Mouse (Mus musculus): ENCODE measurements around the gene Cap1. TPM values are rescaled to one million over a fixed set of nuclear protein-coding genes. Genes with fewer than 3 reads are reported as not detected.

Cap1 gene
- polyA plus RNA-seq, 1 experiment, result 146 TPM

DNA sequence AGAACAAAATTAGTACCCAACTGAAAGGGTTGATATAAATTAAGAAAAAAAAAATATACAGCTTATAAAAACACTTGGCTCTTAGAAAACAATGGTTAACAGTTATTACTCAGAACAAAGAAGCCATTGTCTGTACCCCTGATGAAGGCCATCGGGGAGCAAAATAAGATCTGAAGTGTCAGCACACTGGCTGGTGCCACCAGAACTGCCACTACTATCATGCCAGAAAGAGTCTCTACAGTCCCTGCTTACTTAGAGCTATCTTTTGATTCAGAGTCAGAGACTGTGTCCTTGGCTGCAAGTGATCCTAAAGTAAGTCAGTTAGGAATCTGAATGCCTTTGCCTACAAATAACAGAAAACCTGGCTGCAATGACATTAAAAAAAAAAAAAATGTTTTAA is 5.7 kb upstream of the Cap1 start:
- Histone ChIP-seq H3K4me1 (ENCODE audit: control insufficient read depth, insufficient read depth, low read length) (peaks cover 1% of the 10 kb centered on the region; the same call in 1 of the 2 replicates), H3K4me3 (ENCODE audit: insufficient read depth, low read length) (no peak overlapping the region), H3K27ac (ENCODE audit: insufficient read depth, low read length) (peak overlapping the region; percentile 93; the same call in 1 of the 2 replicates)
- TF ChIP-seq CTCF (IDR thresholded peaks at IDR 0.05; ENCODE audit: extremely low read depth, insufficient read depth, low read length), result no peak
- no peak for TF ChIP-seq POLR2A (IDR thresholded peaks at IDR 0.05; ENCODE audit: extremely low read depth, insufficient read depth, low read length)

DNA sequence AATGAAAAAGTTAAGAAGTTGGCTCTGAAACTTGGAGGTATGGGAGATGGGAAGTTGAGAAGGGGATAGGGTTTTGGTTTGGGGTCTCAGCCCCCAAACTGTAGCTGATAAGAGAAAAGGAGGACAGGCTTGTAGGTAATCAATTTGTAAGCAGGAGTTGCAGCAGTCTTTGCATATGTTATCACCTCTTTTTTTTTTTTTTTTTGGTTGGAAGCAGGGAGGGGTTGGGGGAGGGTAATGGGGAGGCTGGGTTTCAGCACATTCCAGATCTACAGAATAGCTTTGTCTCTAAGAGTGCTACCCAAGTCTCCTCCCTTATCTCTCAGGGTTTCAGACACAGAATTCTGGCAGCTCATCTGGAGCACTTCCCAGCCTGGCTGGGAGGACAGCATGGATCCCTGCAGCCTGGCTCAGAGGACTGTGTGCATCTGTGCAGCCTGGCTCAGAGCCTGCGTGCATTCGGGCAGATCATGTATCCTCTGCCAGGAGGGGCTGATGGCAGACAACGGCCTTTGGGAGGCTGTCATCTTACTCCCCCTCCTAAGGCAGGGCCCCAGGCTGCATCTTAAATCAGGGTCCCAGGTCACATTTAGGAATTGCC is 5.1 kb upstream of the Cap1 start:
- peak overlapping the region; percentile 33 for H3K27ac ChIP-seq (ENCODE audit: insufficient read depth, low read length)
- no peak overlapping the region for H3K4me3 ChIP-seq (ENCODE audit: insufficient read depth, low read length)
- no peak for TF ChIP-seq POLR2A (IDR thresholded peaks at IDR 0.05; ENCODE audit: extremely low read depth, insufficient read depth, low read length)
- no peak for TF ChIP-seq CTCF (IDR thresholded peaks at IDR 0.05; ENCODE audit: extremely low read depth, insufficient read depth, low read length)
- H3K4me1 ChIP-seq (ENCODE audit: control insufficient read depth, insufficient read depth, low read length), result peaks cover 1% of the 10 kb centered on the region; the same call in 1 of the 2 replicates

DNA sequence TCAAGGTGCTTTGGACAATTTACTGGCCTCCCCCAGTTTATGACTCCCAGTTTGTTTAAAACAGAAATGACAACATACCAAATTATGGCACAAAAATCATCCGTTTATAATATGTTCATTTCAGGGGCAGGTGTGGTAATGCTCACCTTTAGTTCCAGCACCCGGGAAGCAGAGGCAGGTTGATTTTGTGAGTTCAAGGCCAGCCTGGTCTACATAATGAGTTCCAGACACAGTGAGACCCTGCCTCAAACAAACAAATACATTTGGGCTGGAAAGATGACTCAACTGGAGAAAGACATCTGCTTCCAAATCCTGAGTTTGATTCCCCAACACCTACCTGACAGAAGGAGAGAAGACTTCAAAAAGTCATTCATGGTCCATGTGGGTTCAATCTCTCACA is 1.5 kb upstream of the Cap1 start:
- no peak for TF ChIP-seq CTCF (IDR thresholded peaks at IDR 0.05; ENCODE audit: extremely low read depth, insufficient read depth, low read length)
- no peak for TF ChIP-seq POLR2A (IDR thresholded peaks at IDR 0.05; ENCODE audit: extremely low read depth, insufficient read depth, low read length)
- Histone ChIP-seq H3K4me3 (ENCODE audit: insufficient read depth, low read length) (no peak overlapping the region), H3K27ac (ENCODE audit: insufficient read depth, low read length) (peak overlapping the region; percentile 97; the same call in 1 of the 2 replicates), H3K4me1 (ENCODE audit: control insufficient read depth, insufficient read depth, low read length) (peaks cover 1% of the 10 kb centered on the region; the same call in 1 of the 2 replicates)

DNA sequence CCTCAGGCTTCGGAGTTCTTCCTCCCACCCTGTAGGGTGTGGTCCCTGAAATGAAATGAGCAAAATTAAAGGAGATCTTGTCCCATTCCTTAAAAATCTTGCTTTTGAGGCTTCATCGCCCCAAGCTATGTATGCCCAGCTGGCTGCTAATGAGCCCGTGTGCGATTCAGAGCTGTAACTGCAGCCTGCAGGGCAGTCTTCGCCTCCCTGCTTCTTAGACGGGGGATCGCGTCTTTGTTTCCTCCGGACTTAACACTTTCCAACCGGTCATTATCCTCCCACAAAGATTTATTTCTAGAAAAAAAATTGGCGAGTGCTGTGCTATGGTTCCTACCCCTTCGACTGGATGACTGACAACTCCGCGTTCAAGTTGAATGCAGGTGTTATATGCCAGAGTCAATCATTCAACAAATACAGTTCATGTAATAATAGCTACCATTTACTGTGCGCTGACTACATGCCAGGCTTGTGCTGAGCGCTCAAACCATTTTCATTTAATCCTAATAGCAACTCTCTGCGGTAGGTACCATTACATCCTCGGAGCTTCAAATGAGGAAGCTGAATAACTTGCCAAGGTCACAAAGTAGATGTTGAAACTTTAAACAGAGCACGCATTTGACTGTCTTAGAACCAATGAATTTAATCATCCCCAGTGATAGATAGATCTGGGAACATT is 861 bp upstream of the Cap1 start:
- Histone ChIP-seq H3K4me3 (ENCODE audit: insufficient read depth, low read length) (peak overlapping the region; percentile 43), H3K4me1 (ENCODE audit: control insufficient read depth, insufficient read depth, low read length) (peaks cover 4% of the 10 kb centered on the region)
- TF ChIP-seq POLR2A (IDR thresholded peaks at IDR 0.05; ENCODE audit: extremely low read depth, insufficient read depth, low read length) (no peak), CTCF (IDR thresholded peaks at IDR 0.05; ENCODE audit: extremely low read depth, insufficient read depth, low read length) (no peak)

DNA sequence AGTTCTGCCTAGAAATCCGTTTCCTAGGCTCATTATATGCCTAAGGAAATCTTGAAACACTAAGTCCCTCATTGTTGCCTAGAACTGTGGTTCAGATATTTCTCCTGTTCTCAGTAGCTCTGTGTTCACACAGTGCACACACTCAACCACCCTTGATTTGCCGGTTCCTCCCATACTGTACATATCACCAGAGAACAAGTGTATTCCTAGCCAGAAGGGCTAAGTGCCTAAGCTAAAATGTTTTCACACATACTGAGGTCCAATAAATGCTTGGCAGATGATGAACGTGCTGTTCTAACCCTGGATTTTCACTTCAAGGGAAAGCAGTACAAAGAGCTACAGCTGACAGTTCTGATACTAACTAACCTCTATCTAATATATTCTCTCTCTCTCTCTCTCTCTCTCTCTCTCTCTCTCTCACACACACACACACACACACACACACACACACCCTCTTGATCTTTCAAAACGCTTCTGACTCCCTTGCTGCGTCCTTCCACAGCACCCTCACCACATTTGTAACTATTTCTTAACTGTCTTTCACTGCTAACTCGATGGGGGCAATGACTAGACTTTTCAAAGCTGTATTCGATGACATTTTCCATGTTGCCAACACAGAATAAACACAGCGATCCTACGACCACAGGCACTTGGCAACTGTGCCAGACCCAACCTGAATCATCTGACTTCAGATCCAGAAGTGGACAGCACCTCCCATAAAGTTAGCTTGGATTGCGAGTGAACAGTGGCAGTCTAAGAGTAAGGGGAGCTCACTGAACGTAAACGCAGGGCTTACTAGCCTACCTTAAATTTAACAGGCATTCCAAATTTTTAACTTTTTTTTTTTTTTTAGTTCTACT is 1.1 kb downstream of the Cap1 start:
- H3K27ac ChIP-seq (ENCODE audit: insufficient read depth, low read length), result peak overlapping the region; percentile 68
- peaks cover 10% of the 10 kb centered on the region for H3K4me1 ChIP-seq (ENCODE audit: control insufficient read depth, insufficient read depth, low read length)
- TF ChIP-seq POLR2A (IDR thresholded peaks at IDR 0.05; ENCODE audit: extremely low read depth, insufficient read depth, low read length) (no peak), CTCF (IDR thresholded peaks at IDR 0.05; ENCODE audit: extremely low read depth, insufficient read depth, low read length) (no peak)
- H3K4me3 ChIP-seq (ENCODE audit: insufficient read depth, low read length), result peak overlapping the region; percentile 43

More for the DNA sequence above, 861 bp upstream of the Cap1 start:
- peak overlapping the region; percentile 97 for H3K27ac ChIP-seq (ENCODE audit: insufficient read depth, low read length)

DNA sequence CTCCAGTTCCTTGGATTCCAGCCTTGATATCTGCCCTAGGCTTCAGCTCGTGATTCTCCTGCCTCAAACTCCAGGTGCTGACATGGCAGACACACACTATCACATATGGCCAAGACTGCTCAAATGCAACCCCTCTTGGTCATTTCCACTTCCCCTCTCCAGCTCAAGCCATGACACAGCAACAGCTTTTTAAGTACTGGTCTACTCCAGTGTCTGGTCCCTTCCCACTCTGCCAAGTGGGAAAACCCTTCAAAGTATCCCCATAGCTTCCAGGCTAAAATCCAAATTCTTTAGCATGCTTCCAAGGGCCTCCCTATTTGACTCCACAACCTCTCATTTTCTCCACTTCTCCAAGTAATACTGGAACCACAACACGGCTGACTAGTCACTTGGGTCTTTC is 1.8 kb downstream of the Cap1 start:
- peaks cover 10% of the 10 kb centered on the region for H3K4me1 ChIP-seq (ENCODE audit: control insufficient read depth, insufficient read depth, low read length)
- peak overlapping the region; percentile 43 for H3K4me3 ChIP-seq (ENCODE audit: insufficient read depth, low read length)
- H3K27ac ChIP-seq (ENCODE audit: insufficient read depth, low read length), result peak overlapping the region; percentile 53
- TF ChIP-seq POLR2A (IDR thresholded peaks at IDR 0.05; ENCODE audit: extremely low read depth, insufficient read depth, low read length), result no peak
- no peak for TF ChIP-seq CTCF (IDR thresholded peaks at IDR 0.05; ENCODE audit: extremely low read depth, insufficient read depth, low read length)

DNA sequence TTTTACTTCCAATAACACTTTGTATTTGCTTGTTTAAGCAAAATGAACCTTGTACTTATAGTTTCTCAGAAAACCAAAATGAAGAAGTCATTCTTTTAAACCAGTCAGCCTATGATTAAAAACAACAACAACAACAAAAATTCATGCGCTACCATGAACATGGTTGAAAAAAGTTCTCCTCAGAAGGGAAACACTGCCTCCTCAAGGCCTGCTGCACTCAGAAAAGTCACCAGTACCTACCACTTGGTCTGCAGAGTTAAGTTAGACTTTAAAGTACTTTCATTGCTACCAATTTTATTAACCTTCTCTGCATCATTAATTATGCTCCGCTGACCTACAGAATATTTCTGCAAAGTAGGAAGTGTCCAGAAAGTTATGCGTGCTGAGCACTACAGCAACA is 2.6 kb downstream of the Cap1 start:
- peak overlapping the region; percentile 43; the same call in 1 of the 2 replicates for H3K4me3 ChIP-seq (ENCODE audit: insufficient read depth, low read length)
- no peak overlapping the region for H3K27ac ChIP-seq (ENCODE audit: insufficient read depth, low read length)
- H3K4me1 ChIP-seq (ENCODE audit: control insufficient read depth, insufficient read depth, low read length), result peaks cover 14% of the 10 kb centered on the region
- no peak for TF ChIP-seq POLR2A (IDR thresholded peaks at IDR 0.05; ENCODE audit: extremely low read depth, insufficient read depth, low read length)
- 0 out of 2 replicates have a peak, but pooled peaks have one; percentile 25 for TF ChIP-seq CTCF (IDR thresholded peaks at IDR 0.05; ENCODE audit: extremely low read depth, insufficient read depth, low read length)

DNA sequence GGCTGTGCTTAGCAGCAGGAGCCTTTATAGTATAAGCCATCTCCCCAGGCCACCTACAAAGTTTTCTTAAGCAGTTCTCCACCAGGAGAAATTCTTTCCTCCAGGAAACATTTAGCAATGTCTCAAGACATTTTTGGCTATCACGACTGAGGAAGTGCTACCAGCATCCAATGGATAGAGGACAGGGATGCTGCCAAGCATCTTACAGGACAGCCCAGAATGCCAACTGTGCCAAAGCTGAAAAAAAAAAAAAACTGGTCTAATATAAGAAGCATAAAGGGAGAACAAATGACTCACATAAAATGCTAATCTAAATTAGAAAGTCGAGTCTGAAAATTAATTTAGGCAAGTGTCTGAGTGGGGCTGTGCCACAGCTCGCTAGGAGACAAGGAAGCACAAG is 3.3 kb downstream of the Cap1 start:
- 0 out of 2 replicates have a peak overlapping the region, but pooled peaks have one; percentile 30 for H3K27ac ChIP-seq (ENCODE audit: insufficient read depth, low read length)
- H3K4me3 ChIP-seq (ENCODE audit: insufficient read depth, low read length), result no peak overlapping the region
- peaks cover 18% of the 10 kb centered on the region for H3K4me1 ChIP-seq (ENCODE audit: control insufficient read depth, insufficient read depth, low read length)
- TF ChIP-seq CTCF (IDR thresholded peaks at IDR 0.05; ENCODE audit: extremely low read depth, insufficient read depth, low read length) (no peak), POLR2A (IDR thresholded peaks at IDR 0.05; ENCODE audit: extremely low read depth, insufficient read depth, low read length) (peak; percentile 39; the same call in 1 of the 2 replicates)

DNA sequence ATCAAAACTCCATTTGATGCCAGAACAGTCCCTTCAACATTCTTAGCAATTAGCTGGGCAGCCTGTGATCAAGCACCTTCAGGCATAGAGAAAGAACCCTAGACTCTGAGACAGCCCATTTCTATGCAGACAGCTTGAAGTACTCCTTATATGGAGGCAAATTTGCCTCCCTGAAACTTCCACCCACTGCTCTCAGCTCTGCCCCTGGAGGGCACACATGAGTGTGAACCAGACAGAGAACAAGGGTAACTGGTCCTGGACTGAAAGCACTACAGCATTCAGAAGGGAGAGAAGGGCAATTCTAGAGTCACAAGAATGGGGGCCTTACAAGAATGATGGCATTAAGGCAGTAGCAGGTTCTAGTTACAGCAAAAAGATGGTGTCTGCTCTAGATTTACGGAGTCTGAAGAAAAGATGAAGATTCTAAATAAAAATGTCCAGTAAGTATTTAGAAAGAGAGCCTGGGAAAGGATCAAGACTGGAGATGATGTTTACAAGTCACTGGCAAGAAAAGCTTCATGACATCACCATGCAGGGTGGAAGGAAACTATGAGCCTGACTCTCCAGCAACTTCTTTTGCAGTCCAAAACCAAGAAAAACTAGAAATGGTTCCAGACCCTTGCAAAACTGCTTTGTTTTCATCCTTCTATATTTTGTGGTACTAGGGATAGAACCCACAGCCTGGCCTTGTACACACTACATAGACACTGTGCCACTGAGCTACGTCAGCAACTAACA is 7.4 kb downstream of the Cap1 start:
- Histone ChIP-seq H3K27ac (ENCODE audit: insufficient read depth, low read length) (peak overlapping the region; percentile 83), H3K4me1 (ENCODE audit: control insufficient read depth, insufficient read depth, low read length) (peaks cover 18% of the 10 kb centered on the region), H3K4me3 (ENCODE audit: insufficient read depth, low read length) (no peak overlapping the region)
- TF ChIP-seq POLR2A (IDR thresholded peaks at IDR 0.05; ENCODE audit: extremely low read depth, insufficient read depth, low read length) (no peak), CTCF (IDR thresholded peaks at IDR 0.05; ENCODE audit: extremely low read depth, insufficient read depth, low read length) (no peak)
